Mouse (Mus musculus) limb, embryonic 14.5 days (tissue): ENCODE data around the gene Adgrf5. TPM values are rescaled to one million over a fixed set of nuclear protein-coding genes. Genes with fewer than 3 reads are reported as not detected.

Experiments
- ATAC-seq: fragments of 200-750 bp; cut with Nextera tagmentation; 2 replicates; pipeline ENCODE4 v1.8.0; 2017; ENCODE audit warnings: low read depth, moderate number of reproducible peaks, moderate TSS enrichment; ENCODE audit not compliant: low FRiP score
- DNase-seq: peaks from one replicate; pipeline ENCODE4 v3.0.0-alpha.2; 2015; ENCODE audit warnings: low spot score
- H3K27ac ChIP-seq: fragments of 300-500 bp; sonication (generic); replicated peaks from 2 replicates; pipeline ENCODE4 v1.5.1; 2014; ENCODE audit warnings: low read depth, mild to moderate bottlenecking, low read length, moderate library complexity, mixed read lengths
- H3K27me3 ChIP-seq: fragments of 300-500 bp; sonication (generic); 2 replicates; pipeline ENCODE4 v1.6.1; 2014; ENCODE audit warnings: low read length, mixed read lengths; ENCODE audit not compliant: control insufficient read depth, insufficient read depth
- H3K36me3 ChIP-seq: fragments of 300-500 bp; sonication (generic); 2 replicates; pipeline ENCODE4 v1.6.1; 2014; ENCODE audit warnings: mild to moderate bottlenecking, low read length, moderate library complexity, mixed read lengths; ENCODE audit not compliant: control insufficient read depth, insufficient read depth
- H3K4me1 ChIP-seq: fragments of 300-500 bp; sonication (generic); 2 replicates; pipeline ENCODE4 v1.6.1; 2014; ENCODE audit warnings: antibody characterized with exemption, low read length, mixed read lengths; ENCODE audit not compliant: control insufficient read depth, insufficient read depth
- H3K4me2 ChIP-seq: fragments of 300-500 bp; sonication (generic); replicated peaks from 2 replicates; pipeline ENCODE4 v1.6.1; 2014; ENCODE audit warnings: low read depth, mild to moderate bottlenecking, low read length, moderate library complexity; ENCODE audit not compliant: severe bottlenecking
- H3K4me3 ChIP-seq: fragments of 300-500 bp; sonication (generic); replicated peaks from 2 replicates; pipeline ENCODE4 v1.5.1; 2014; ENCODE audit warnings: low read length
- H3K9ac ChIP-seq: fragments of 300-500 bp; sonication (generic); 2 replicates; pipeline ENCODE4 v1.6.1; 2014; ENCODE audit warnings: mild to moderate bottlenecking, low read depth, low read length, moderate library complexity; ENCODE audit not compliant: severe bottlenecking
- H3K9me3 ChIP-seq: fragments of 300-500 bp; sonication (generic); 2 replicates; pipeline ENCODE4 v1.6.1; 2016; ENCODE audit warnings: low read length; ENCODE audit not compliant: control insufficient read depth
- POLR2A ChIP-seq: fragments of 200-500 bp; IDR thresholded peaks from 2 replicates; pipeline ENCODE4 v1.8.0; 2012; ENCODE audit warnings: inconsistent platforms, mild to moderate bottlenecking, moderate library complexity, borderline replicate concordance; ENCODE audit not compliant: insufficient read depth, insufficient read length; ENCODE audit errors: extremely low read depth
- WGBS: fragments of 180-500 bp; shearing (Covaris S2); extraction: QIAGEN DNeasy Blood & Tissue Kit; methylation state at CpG from one replicate; pipeline ENCODE4 v1.1.7; 2014; 5-methylcytosine and 5-hydroxymethylcytosine counted together
- polyA plus RNA-seq, 2 experiments: library from polyadenylated mRNA; depleted of rRNA in 1 of 2; stranded (reverse) in 1 of 2; unstranded in 1 of 2; fragments of >200 nt; fragmentation: Nextera tagmentation in 1 of 2; extraction: Ambion mirVana in 1 of 2; gene quantifications; 2 replicates each; pipeline versions ENCODE4 v1.2.1 to v1.2.3; 2012 to 2014

The Adgrf5 gene
- polyA plus RNA-seq, 2 experiments: 7.7 to 11.9 TPM

- WGBS: 86% methylated on average over 5 of the region's 5 CpGs
- no peak overlapping the region for H3K4me2 ChIP-seq
- H3K36me3 ChIP-seq: no peaks in the 10 kb centered on the region
- H3K9me3 ChIP-seq: no peaks in the 10 kb centered on the region
- no peaks in the 10 kb centered on the region for H3K27me3 ChIP-seq
- DNase-seq (no peak), ATAC-seq (no peak)
- no peak for TF ChIP-seq POLR2A
- no peak overlapping the region for H3K27ac ChIP-seq
- H3K9ac ChIP-seq: no peak overlapping the region
- H3K4me3 ChIP-seq: no peak overlapping the region
- no peaks in the 10 kb centered on the region for H3K4me1 ChIP-seq
Measured at GRCm38 (mm10) chr17:43378703-43379102, 18.5 kb downstream of the Adgrf5 start.

- Histone ChIP-seq H3K9ac (no peak overlapping the region), H3K36me3 (no peaks in the 10 kb centered on the region), H3K4me1 (no peaks in the 10 kb centered on the region), H3K9me3 (no peaks in the 10 kb centered on the region), H3K4me3 (no peak overlapping the region), H3K27me3 (no peaks in the 10 kb centered on the region), H3K4me2 (no peak overlapping the region), H3K27ac (no peak overlapping the region)
- ATAC-seq: no peak
- no peak for DNase-seq
- WGBS: 85% methylated on average over 5 of the region's 5 CpGs
- TF ChIP-seq POLR2A: no peak
Measured at GRCm38 (mm10) chr17:43386331-43386730, 26.1 kb downstream of the Adgrf5 start.

- H3K27me3 ChIP-seq: no peaks in the 10 kb centered on the region
- H3K9me3 ChIP-seq: no peaks in the 10 kb centered on the region
- H3K4me2 ChIP-seq: no peak overlapping the region
- H3K36me3 ChIP-seq: no peaks in the 10 kb centered on the region
- 48% methylated on average over 3 of the region's 3 CpGs for WGBS
- TF ChIP-seq POLR2A: no peak
- DNase-seq (no peak), ATAC-seq (no peak)
- no peak overlapping the region for H3K9ac ChIP-seq
- no peak overlapping the region for H3K27ac ChIP-seq
- H3K4me1 ChIP-seq: no peaks in the 10 kb centered on the region
- H3K4me3 ChIP-seq: no peak overlapping the region
Measured at GRCm38 (mm10) chr17:43387171-43387570, 26.9 kb downstream of the Adgrf5 start.

- H3K9me3 ChIP-seq: no peaks in the 10 kb centered on the region
- ATAC-seq (no peak), DNase-seq (no peak)
- H3K4me2 ChIP-seq: no peak overlapping the region
- no peak overlapping the region for H3K9ac ChIP-seq
- H3K4me1 ChIP-seq: no peaks in the 10 kb centered on the region
- no peaks in the 10 kb centered on the region for H3K27me3 ChIP-seq
- TF ChIP-seq POLR2A: no peak
- H3K36me3 ChIP-seq: no peaks in the 10 kb centered on the region
- H3K4me3 ChIP-seq: no peak overlapping the region
- 88% methylated on average over 11 of the region's 11 CpGs for WGBS
- no peak overlapping the region for H3K27ac ChIP-seq
Measured at GRCm38 (mm10) chr17:43389256-43389655, 29.0 kb downstream of the Adgrf5 start.

- Histone ChIP-seq H3K4me1 (no peaks in the 10 kb centered on the region), H3K27ac (no peak overlapping the region), H3K4me2 (no peak overlapping the region), H3K9ac (no peak overlapping the region), H3K9me3 (no peaks in the 10 kb centered on the region), H3K4me3 (no peak overlapping the region), H3K36me3 (no peaks in the 10 kb centered on the region), H3K27me3 (no peaks in the 10 kb centered on the region)
- 31% methylated on average over 9 of the region's 9 CpGs for WGBS
- ATAC-seq (no peak), DNase-seq (no peak)
- TF ChIP-seq POLR2A: no peak
Measured at GRCm38 (mm10) chr17:43392191-43392590, 31.9 kb downstream of the Adgrf5 start.

GRCm38 (mm10) chr17:43393669-43394068, 33.4 kb downstream of the Adgrf5 start:
- Histone ChIP-seq H3K9me3 (no peaks in the 10 kb centered on the region), H3K4me1 (no peaks in the 10 kb centered on the region), H3K27ac (no peak overlapping the region), H3K4me2 (no peak overlapping the region), H3K27me3 (no peaks in the 10 kb centered on the region), H3K9ac (no peak overlapping the region), H3K36me3 (no peaks in the 10 kb centered on the region), H3K4me3 (no peak overlapping the region)
- WGBS: 91% methylated on average over 8 of the region's 8 CpGs
- no peak for TF ChIP-seq POLR2A
- ATAC-seq (no peak), DNase-seq (no peak)
